8 mouse cellular contexts compared by ENCODE assay signal in genomic region chr17:6862040-6862780, GRCm38 (mm10).
DNase-seq lines count a peak whose midpoint lies in the region; ATAC-seq and TF ChIP-seq lines count a peak whose summit lies in the region.

No protein-coding gene starts in this region.

- no peak overlapping the region for H3K4me3 ChIP-seq in kidney, postnatal 0 days (replicated peaks; ENCODE audit: low read depth, low read length)
- 0 out of 2 replicates have a peak overlapping the region, but pooled peaks have one; percentile 5 for H3K4me3 ChIP-seq in cortical plate, adult 2 months (ENCODE audit: insufficient read depth, low read length)
- H3K4me3 ChIP-seq in hindbrain, embryonic 15.5 days: no peak overlapping the region
- no peak overlapping the region for H3K4me3 ChIP-seq in midbrain, embryonic 15.5 days

- no peak for DNase-seq in kidney, postnatal 0 days (ENCODE audit: low spot score)
- no peak for DNase-seq in kidney, postnatal 4 days
- DNase-seq in frontal cortex, postnatal 36 days (ENCODE audit: low spot score in 2 of 2): no peak
- DNase-seq in right cerebral cortex, postnatal 36 days (ENCODE audit: low spot score in 2 of 2): no peak
- no peak for DNase-seq in B cell, adult 2 months

- no peak overlapping the region for H3K27ac ChIP-seq in kidney, postnatal 0 days
- H3K27ac ChIP-seq in cortical plate, adult 2 months (ENCODE audit: insufficient read depth, low read length): no peak overlapping the region
- peak overlapping the region; percentile 49; the same call in 1 of the 2 replicates for H3K27ac ChIP-seq in hindbrain, embryonic 15.5 days (replicated peaks)
- H3K27ac ChIP-seq in midbrain, embryonic 15.5 days: 0 out of 2 replicates have a peak overlapping the region, but pooled peaks have one; percentile 8

- peaks cover 31% of the 10 kb centered on the region; the same call in 1 of the 2 replicates for H3K4me1 ChIP-seq in kidney, postnatal 0 days (replicated peaks; ENCODE audit: insufficient read depth, low read length)
- H3K4me1 ChIP-seq in cortical plate, adult 2 months (ENCODE audit: control insufficient read depth, insufficient read depth, low read length): 0 out of 2 replicates have a peak, but pooled peaks cover 1% of the 10 kb centered on the region
- peaks cover 36% of the 10 kb centered on the region for H3K4me1 ChIP-seq in hindbrain, embryonic 15.5 days (replicated peaks)
- H3K4me1 ChIP-seq in midbrain, embryonic 15.5 days: peaks cover 31% of the 10 kb centered on the region

- no peak overlapping the region for H3K9ac ChIP-seq in kidney, postnatal 0 days (ENCODE audit: low read depth, low read length)
- no peak overlapping the region for H3K9ac ChIP-seq in hindbrain, embryonic 15.5 days
- no peak overlapping the region for H3K9ac ChIP-seq in midbrain, embryonic 15.5 days

- 68% methylated on average over 12 of the region's 12 CpGs for WGBS in kidney, postnatal 0 days
- WGBS in hindbrain, embryonic 15.5 days: 35% methylated on average over 12 of the region's 12 CpGs
- WGBS in midbrain, embryonic 15.5 days: 44% methylated on average over 12 of the region's 12 CpGs

- H3K27me3 ChIP-seq in kidney, postnatal 0 days (ENCODE audit: insufficient read depth, low read length): no peaks in the 10 kb centered on the region
- no peaks in the 10 kb centered on the region for H3K27me3 ChIP-seq in hindbrain, embryonic 15.5 days
- H3K27me3 ChIP-seq in midbrain, embryonic 15.5 days (replicated peaks): 0 out of 2 replicates have a peak, but pooled peaks cover 5% of the 10 kb centered on the region

- H3K4me2 ChIP-seq in kidney, postnatal 0 days (ENCODE audit: low read length): peak overlapping the region; percentile 49; the same call in 1 of the 2 replicates
- peak overlapping the region; percentile 46 for H3K4me2 ChIP-seq in hindbrain, embryonic 15.5 days
- peak overlapping the region; percentile 40; the same call in 1 of the 2 replicates for H3K4me2 ChIP-seq in midbrain, embryonic 15.5 days

- no peak for TF ChIP-seq CTCF in kidney, postnatal 0 days (IDR thresholded peaks at IDR 0.05; ENCODE audit: low read depth)
- no peak for TF ChIP-seq CTCF in cortical plate, adult 2 months (IDR thresholded peaks at IDR 0.05; ENCODE audit: extremely low read depth, insufficient read depth, low read length)

- no peak for ATAC-seq in kidney, postnatal 0 days (replicated peaks; ENCODE audit: low FRiP score, low read depth)
- ATAC-seq in hindbrain, embryonic 15.5 days (ENCODE audit: low FRiP score, low read depth): peak; percentile 42
- peak; percentile 13; the same call in 1 of the 2 replicates for ATAC-seq in midbrain, embryonic 15.5 days (replicated peaks)

- H3K36me3 ChIP-seq in kidney, postnatal 0 days (ENCODE audit: insufficient read depth, low read length): no peaks in the 10 kb centered on the region
- H3K36me3 ChIP-seq in hindbrain, embryonic 15.5 days: no peaks in the 10 kb centered on the region
- no peaks in the 10 kb centered on the region for H3K36me3 ChIP-seq in midbrain, embryonic 15.5 days (replicated peaks)

- TF ChIP-seq POLR2A in cortical plate, adult 2 months (IDR thresholded peaks at IDR 0.05; ENCODE audit: extremely low read depth, insufficient read depth, low read length): no peak

- H3K9me3 ChIP-seq in kidney, postnatal 0 days (replicated peaks; ENCODE audit: low read length): no peaks in the 10 kb centered on the region
- no peaks in the 10 kb centered on the region for H3K9me3 ChIP-seq in hindbrain, embryonic 15.5 days
- H3K9me3 ChIP-seq in midbrain, embryonic 15.5 days: no peaks in the 10 kb centered on the region

Comparison
In these comparisons a context has a peak if more than half of its experiments do, and no peak if none do; other contexts are left out.
1. H3K27ac ChIP-seq: peak in hindbrain, embryonic 15.5 days (single experiment) and midbrain, embryonic 15.5 days (single experiment); none in kidney, postnatal 0 days (single experiment) and cortical plate, adult 2 months (single experiment).
2. Peak in every context shown above with its lines, with median percentiles within 50 percentile points of each other: H3K4me2 ChIP-seq.